Mouse (Mus musculus): ENCODE data around the gene Clstn3.
A peak's percentile ranks its signal among the peaks of the same experiment; 100 is the strongest.

Gene Clstn3

GRCm38 (mm10) chr6:124448186-124448852 lies 16.3 kb downstream of the Clstn3 start:
- peak in 1 of 2 experiments; percentile 10 for DNase-seq

GRCm38 (mm10) chr6:124447356-124447755 lies 17.2 kb downstream of the Clstn3 start:
- no peak for DNase-seq

- DNase-seq, result no peak
Measured at GRCm38 (mm10) chr6:124446459-124446858, 18.1 kb downstream of the Clstn3 start.

GRCm38 (mm10) chr6:124446024-124446423 lies 18.6 kb downstream of the Clstn3 start:
- no peak for DNase-seq

- no peak for DNase-seq
Measured at GRCm38 (mm10) chr6:124443338-124443737, 21.3 kb downstream of the Clstn3 start.

- no peak for DNase-seq
Measured at GRCm38 (mm10) chr6:124436245-124436644, 28.3 kb downstream of the Clstn3 start.

- DNase-seq, result no peak
Measured at GRCm38 (mm10) chr6:124435173-124435572, 29.4 kb downstream of the Clstn3 start.

GRCm38 (mm10) chr6:124433688-124434324 lies 30.8 kb downstream of the Clstn3 start:
- no peak for DNase-seq

- no peak for DNase-seq
Measured at GRCm38 (mm10) chr6:124430784-124431495, 33.7 kb downstream of the Clstn3 start.

GRCm38 (mm10) chr6:124430379-124430778 lies 34.2 kb downstream of the Clstn3 start:
- no peak for DNase-seq

GRCm38 (mm10) chr6:124427791-124428576 lies 36.6 kb downstream of the Clstn3 start:
- no peak for DNase-seq

- DNase-seq, result no peak
Measured at GRCm38 (mm10) chr6:124427289-124427688, 37.3 kb downstream of the Clstn3 start.

- DNase-seq, result no peak
Measured at GRCm38 (mm10) chr6:124426604-124427003, 38.0 kb downstream of the Clstn3 start.

- no peak for DNase-seq
Measured at GRCm38 (mm10) chr6:124425523-124425922, 39.1 kb downstream of the Clstn3 start.

- peak; percentile 61 to 82 for DNase-seq
Measured at GRCm38 (mm10) chr6:124425042-124425441, 39.6 kb downstream of the Clstn3 start.

GRCm38 (mm10) chr6:124424068-124424498 lies 40.5 kb downstream of the Clstn3 start:
- no peak for DNase-seq

GRCm38 (mm10) chr6:124418686-124419085 lies 45.9 kb downstream of the Clstn3 start:
- no peak for DNase-seq

GRCm38 (mm10) chr6:124415347-124416088 lies 49.1 kb downstream of the Clstn3 start:
- DNase-seq, result peak; percentile 92 to 93

- peak; percentile 98 to 99 for DNase-seq
Measured at GRCm38 (mm10) chr6:124414927-124415325, 49.7 kb downstream of the Clstn3 start, which contains the start of gene Pex5. Gene Pex5 (minus strand): TSS chr6:124415067.

- DNase-seq, result peak; percentile 34 to 66
Measured at GRCm38 (mm10) chr6:124414150-124414926, 50.3 kb downstream of the Clstn3 start.

GRCm38 (mm10) chr6:124413770-124414149 lies 50.8 kb downstream of the Clstn3 start:
- DNase-seq, result no peak
